Mouse (Mus musculus): Measurements from ENCODE around the gene Fam83f.

DNA sequence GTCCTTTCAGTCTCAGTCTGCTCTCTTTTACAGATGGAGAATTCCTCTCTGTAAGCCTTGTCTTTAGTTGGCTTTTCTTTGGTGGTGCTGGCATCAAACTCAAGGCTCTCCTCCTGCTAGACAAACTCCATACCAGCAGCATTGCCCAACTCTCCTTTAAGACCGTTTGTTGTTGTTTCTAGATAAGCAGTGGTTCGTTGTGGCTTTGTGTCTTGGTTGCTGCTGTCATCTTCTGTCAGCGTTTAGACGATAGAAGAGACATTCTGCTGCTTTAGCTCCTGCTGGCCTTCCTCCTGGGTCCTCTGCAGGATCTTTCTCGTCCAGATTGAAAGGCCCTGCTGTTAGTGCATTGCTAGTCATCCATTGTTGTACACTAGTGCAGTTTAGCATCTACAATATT is 77.3 kb downstream of the Fam83f start:
- TF ChIP-seq CTCF (IDR thresholded peaks at IDR 0.05; ENCODE audit: low read depth, low read length), result no peak
- TF ChIP-seq POLR2A (IDR thresholded peaks at IDR 0.05; ENCODE audit: borderline replicate concordance, low read depth, low read length), result no peak

All from bone marrow macrophage, adult 2 months (primary cell).